Mouse (Mus musculus) layer of hippocampus, adult 2 months (tissue): Measurements from ENCODE around the gene Pex12. TPM values are rescaled to one million over a fixed set of nuclear protein-coding genes. Genes with fewer than 3 reads are reported as not detected.
"Not testable (repeated sequence)": the region's sequence is repeated elsewhere in the genome, so short reads cannot be mapped to it uniquely, and the experiment has no call there.

Experiments used
- DNase-seq, 2 experiments: peaks; one replicate each; pipeline ENCODE4 v3.0.0; 2022; ENCODE audit warnings: low spot score in 2 of 2
- H3K27ac ChIP-seq: fragments of 200-600 bp; 2 replicates; pipeline ENCODE4 v1.8.1; 2022
- H3K4me3 ChIP-seq: fragments of 200-600 bp; 2 replicates; pipeline ENCODE4 v1.8.1; 2022; ENCODE audit warnings: mild to moderate bottlenecking
- CTCF ChIP-seq: fragments of 200-600 bp; conservative IDR thresholded peaks from 2 replicates; pipeline ENCODE4 v1.8.1; 2022; ENCODE audit warnings: antibody characterized with exemption, mild to moderate bottlenecking, moderate library complexity
- long read RNA-seq, 2 experiments: library from polyadenylated mRNA; stranded (forward); transcript quantifications; one replicate each; pipeline ENCODE4 v2.0.0; 2021; ENCODE audit warnings: borderline mapping rate in 2 of 2
- total RNA-seq, 2 experiments: library from RNA; stranded (reverse); gene quantifications; 2 replicates each; pipeline ENCODE4 v1.2.3; 2021

Pex12 gene
- 10 to 100 TPM; 11.0 to 11.2 TPM for total RNA-seq
- long read RNA-seq, experiment 1, partial matches to known transcripts = 0 of 36 reads
- long read RNA-seq, experiment 1, other reads (novel, unspliced or antisense) = 33 of 36 reads
- long read RNA-seq, experiment 2, partial matches to known transcripts = 2 of 12 reads
- long read RNA-seq, experiment 2, other reads (novel, unspliced or antisense) = 6 of 12 reads

DNA sequence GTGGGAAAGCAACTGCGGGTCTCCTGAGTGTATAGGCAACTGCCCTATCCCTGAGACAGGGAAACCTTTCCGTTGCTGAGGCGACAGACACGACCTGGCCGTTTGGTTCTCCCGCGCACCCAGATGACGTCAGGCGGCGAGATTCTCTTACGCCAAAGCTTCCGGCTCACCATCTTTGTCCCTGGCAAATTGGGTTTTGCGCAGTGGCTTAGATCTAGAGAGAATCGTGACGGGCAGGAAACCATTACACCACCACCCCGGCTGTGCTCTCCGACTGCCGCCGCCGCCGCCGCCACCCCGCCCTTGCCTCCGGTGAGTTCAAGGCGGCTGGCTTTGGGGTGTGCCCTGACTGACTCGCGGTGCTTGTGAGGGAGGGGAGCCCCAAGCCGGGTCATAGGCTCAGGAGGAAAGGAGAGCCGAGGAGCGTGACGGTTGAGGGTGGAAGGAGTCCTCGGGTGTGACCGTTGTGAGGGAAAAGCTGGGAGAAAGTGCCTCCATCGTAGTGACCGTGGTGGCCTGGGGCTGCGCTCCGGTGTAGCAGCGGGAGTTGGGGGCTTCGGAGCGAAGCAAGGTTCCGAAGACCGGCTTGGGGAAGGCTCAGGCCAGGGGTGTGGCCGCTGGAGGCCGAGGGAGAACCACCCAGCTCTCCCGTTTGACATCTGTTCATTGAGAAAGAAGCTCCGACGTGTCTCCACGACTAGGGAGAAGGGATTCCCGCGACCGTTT, at the start of gene Pex12:
Gene Pex12, minus strand, starts transcription at position 61 of the 726 bp plus-strand sequence.
- peak within 1 kb of the TSS; percentile 98 for H3K27ac ChIP-seq
- no peak for TF ChIP-seq CTCF
- peak within 1 kb of the TSS; percentile 97 for H3K4me3 ChIP-seq
- peak; percentile 94 to 95 for DNase-seq

DNA sequence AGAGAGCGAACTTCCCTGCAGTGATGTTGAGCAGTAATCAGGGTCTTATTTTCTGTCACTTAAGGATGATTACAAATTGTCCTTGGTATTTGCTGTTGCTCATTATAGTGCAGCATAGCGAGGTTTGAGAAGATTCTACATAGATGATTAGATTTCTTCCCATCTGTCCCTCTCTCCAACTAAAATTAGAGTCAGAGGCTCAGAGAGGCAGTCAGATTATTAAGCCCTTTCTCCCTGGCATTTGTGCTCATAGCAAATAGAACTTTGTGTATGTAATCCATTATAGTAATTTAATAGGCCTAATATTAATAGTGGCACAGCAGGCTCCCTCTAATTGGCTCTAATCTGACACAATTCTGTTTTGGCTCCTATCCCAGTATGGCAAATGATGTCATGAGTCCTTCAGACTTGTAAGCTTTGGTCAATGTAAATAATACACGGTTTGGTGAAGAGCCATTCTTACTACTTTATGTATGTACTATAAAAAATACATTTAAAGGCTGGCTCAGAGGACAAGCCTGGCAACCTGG, 39.4 kb upstream of the Pex12 start:
- no peak for DNase-seq
- Histone ChIP-seq H3K4me3 (no peak overlapping the region), H3K27ac (peak overlapping the region; percentile 40; the same call in 1 of the 2 replicates)
- no peak for TF ChIP-seq CTCF

DNA sequence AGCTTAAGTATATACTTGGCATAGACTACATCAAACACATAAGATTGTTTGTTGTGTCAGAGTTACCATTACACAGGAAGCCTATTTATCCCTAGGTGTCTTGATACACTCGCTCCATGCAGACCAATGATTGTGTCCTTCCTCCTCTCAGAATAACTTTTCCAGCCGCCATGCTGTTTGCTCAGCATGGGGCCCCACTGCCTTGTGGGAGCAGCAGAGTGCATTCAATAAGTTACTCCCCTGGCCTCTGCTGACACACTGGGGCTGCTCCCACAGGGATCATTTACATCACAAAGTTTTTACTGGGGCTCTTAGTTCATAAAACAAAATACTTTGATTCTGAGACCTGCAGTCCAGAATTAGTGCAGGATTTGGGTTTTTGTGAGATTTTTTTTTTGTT, 37.3 kb upstream of the Pex12 start:
- Histone ChIP-seq H3K27ac (no peak overlapping the region), H3K4me3 (no peak overlapping the region)
- no peak for TF ChIP-seq CTCF
- no peak for DNase-seq

DNA sequence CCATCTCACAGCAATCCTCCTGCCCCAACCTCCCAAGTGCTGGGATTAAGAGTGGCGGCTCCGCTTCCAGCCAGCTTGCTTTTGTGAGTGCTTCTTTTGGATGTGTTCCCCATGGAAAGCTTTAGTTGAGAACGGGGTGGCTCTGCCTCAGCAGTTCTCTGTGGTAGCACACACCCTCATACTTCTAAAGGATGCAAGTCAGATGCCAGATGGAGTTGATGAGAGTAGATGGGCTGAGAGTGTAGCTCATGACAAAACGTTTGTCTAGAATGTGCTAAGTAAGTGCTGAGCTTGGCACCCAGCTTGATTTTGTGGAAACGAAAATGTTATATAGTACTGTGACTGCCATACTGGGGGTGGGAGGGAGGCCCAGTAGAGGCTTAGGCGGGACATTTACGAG, 33.4 kb upstream of the Pex12 start:
- Histone ChIP-seq H3K4me3 (no peak overlapping the region), H3K27ac (peak overlapping the region; percentile 28; the same call in 1 of the 2 replicates)
- TF ChIP-seq CTCF = no peak
- peak; percentile 21 to 61 for DNase-seq

DNA sequence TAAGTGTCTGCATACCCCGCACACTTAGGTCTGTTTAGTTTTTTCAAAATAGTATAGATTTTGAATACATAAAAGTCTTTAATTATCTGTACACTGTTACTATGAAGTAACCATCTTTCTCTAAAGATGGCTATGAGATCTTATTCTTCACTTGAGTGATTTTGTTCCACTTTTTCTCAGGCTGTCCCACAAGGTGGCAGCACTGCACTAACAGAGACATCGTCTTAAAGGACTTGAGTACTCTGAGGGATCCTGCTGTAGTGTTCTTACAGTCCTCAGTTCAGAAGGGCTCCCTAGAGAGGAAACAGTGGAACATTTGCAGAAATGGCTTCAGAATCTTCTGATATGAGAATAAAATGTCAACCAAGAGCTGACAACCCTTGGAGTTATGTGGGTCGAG, 25.0 kb upstream of the Pex12 start:
- H3K4me3 ChIP-seq = no peak overlapping the region
- H3K27ac ChIP-seq = no peak overlapping the region
- TF ChIP-seq CTCF = peak; percentile 86
- peak in 1 of 2 experiments; percentile 66 for DNase-seq

DNA sequence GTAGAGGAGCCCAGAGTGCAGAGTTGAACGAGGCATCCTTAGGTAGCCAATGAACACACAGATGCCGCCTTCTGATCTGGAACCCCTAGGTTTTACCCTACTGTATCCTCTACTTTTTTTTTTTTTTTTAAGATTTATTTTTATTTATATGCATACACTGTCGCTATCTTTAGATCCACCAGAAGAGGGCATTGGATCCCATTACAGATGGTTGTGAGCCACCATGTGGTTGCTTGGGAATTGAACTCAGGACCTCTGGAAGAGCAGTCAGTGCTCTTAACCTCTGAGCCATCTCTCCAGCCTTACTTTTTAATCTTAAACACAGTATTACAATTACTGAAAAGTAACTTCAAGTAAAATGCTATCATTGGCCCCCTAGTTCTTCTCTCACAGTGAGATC, 24.3 kb upstream of the Pex12 start:
- not testable (repeated sequence) for H3K4me3 ChIP-seq, DNase-seq, H3K27ac ChIP-seq
- TF ChIP-seq CTCF = peak; percentile 43

DNA sequence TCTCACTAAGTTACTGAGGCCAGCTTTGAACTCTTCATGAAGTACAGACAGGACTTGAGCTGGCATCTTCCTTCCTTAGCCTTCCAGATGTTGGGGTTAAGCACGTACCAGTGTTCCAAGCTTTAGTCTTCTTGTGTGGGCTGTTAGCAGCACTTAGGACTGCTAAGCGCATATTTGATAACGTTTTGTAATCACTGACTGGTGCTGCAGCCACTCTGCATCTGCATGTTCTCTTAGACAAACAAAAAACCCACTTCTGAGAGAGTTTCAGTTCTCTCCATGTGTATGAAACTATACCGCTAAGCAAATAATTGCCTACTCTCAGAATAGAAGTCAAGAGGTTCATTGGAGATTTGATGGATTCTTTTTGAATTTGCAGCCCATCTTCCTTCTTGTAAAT, 16.7 kb upstream of the Pex12 start:
- no peak for TF ChIP-seq CTCF
- DNase-seq = no peak
- Histone ChIP-seq H3K4me3 (no peak overlapping the region), H3K27ac (no peak overlapping the region)

DNA sequence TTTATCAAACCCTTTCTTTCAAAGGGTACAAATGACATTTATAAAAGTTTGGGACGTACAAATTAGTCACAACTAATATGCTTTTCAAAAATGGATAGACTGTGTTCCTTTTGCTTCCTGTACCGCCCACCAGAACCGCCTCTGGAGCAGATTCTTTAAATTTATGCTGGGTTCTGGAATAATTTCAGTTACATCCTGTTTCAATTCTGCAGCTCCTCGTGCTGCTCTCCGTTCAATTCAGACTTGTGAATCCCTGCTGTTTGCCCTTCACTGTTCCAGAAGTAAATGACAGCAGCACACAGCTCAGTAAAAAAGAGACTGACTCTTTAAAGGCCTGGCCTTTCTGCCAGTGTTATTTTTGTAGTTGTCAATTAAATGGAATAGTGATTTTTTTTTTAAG, 10.1 kb upstream of the Pex12 start:
- DNase-seq = peak in 1 of 2 experiments; percentile 73
- Histone ChIP-seq H3K27ac (peak overlapping the region; percentile 95), H3K4me3 (no peak overlapping the region)
- TF ChIP-seq CTCF = no peak

DNA sequence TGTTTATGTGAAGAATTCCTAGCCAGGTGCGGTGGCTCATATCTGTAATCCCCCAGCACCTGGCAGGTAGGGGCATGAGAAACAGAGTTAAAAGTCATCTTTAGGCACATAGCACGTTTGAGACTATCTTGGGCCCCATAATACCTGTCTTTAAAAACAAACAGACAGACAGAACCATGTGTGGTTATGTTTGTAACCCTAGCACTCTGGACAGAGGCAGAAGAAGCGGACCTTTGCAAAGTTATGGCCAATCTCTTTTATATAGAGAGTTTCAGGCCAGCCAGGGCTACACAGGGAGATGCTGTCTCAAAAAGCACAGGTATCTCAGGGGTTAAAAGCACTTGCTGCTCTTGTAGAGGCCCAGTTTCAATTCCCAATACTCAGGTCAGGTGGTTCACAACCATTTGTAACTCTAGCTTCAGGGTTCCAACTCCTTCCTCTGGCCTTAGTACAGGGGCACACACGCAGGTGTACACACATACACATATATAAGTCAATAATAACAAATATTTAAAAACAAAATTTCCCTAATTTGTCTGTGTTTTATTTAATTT, 4.4 kb upstream of the Pex12 start:
- H3K27ac ChIP-seq = peak overlapping the region; percentile 33; the same call in 1 of the 2 replicates
- TF ChIP-seq CTCF = no peak
- DNase-seq = no peak
- no peak overlapping the region for H3K4me3 ChIP-seq

- no peak for DNase-seq
- no peak for TF ChIP-seq CTCF
- peak overlapping the region; percentile 97 for H3K4me3 ChIP-seq
- peak overlapping the region; percentile 98 for H3K27ac ChIP-seq
Observed at GRCm38 (mm10) chr11:83304485-83304884, 2.1 kb upstream of the Pex12 start.

GRCm38 (mm10) chr11:83303751-83304150, 1.4 kb upstream of the Pex12 start:
- peak overlapping the region; percentile 98 for H3K27ac ChIP-seq
- no peak for DNase-seq
- peak overlapping the region; percentile 97 for H3K4me3 ChIP-seq
- peak; percentile 30 for TF ChIP-seq CTCF

DNA sequence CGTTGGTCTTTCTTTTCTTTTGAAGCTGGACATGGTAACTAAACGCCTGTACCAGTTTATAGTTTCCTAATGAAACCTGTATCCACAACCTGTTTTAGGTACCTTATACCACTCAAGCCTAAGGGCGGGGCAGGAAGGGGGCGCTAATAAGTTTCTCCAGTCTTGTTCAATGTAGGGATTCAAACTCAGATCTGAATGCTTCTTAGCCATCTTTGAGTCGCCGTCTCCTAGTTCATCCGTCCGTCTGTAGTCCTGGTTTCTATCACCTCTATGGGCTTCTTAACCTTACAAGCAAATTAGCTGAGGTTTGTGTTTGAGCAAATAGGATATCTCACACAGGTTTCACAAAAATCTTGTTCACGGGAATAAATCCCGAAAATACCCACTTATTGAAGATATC, 262 bp downstream of the Pex12 start:
- Histone ChIP-seq H3K27ac (peak overlapping the region; percentile 98), H3K4me3 (peak overlapping the region; percentile 97)
- TF ChIP-seq CTCF = 0 out of 2 replicates have a peak, but pooled peaks have one; percentile 3
- peak in 1 of 2 experiments; percentile 23 for DNase-seq

DNA sequence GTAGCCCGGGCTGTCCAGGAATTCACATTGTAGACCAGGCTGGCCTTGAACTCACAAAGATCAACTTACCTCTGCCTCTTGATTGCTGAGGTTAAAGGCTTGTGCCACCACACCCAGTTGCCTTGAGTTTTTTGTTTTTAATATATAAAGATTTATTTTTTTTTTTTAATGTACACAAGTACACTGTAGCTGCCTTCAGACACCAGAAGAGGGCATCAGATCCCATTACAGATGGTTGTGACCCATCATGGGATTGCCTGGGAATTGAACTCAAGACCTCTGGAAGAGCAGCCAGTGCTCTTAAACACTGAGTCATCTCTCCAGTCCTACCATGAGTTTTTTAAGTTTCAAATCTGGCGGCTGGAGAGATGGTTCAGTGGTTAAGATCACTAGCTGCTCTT, 955 bp downstream of the Pex12 start:
- Histone ChIP-seq H3K27ac (no peak overlapping the region), H3K4me3 (no peak overlapping the region)
- peak; percentile 64 for TF ChIP-seq CTCF
- DNase-seq = no peak
